Mouse (Mus musculus): ENCODE measurements around the gene Rab44.

- TF ChIP-seq CTCF (IDR thresholded peaks at IDR 0.05; ENCODE audit: low read depth) (0 out of 2 replicates have a peak, but pooled peaks have one; percentile 16), EP300 (optimal IDR thresholded peaks at IDR 0.05) (no peak)
Observed at GRCm38 (mm10) chr17:29077786-29078509, 36.0 kb upstream of the Rab44 start.
